Mouse (Mus musculus) lung, embryonic 14.5 days (tissue): Measurements from ENCODE around the gene Crybb1. TPM values are rescaled to one million over a fixed set of nuclear protein-coding genes. Genes with fewer than 3 reads are reported as not detected.

Source experiments
- ATAC-seq: fragments of 200-750 bp; cut with Nextera tagmentation; 2 replicates; pipeline ENCODE4 v1.8.0; 2017; ENCODE audit warnings: mild to moderate bottlenecking, moderate TSS enrichment, moderate library complexity; ENCODE audit not compliant: insufficient read depth
- DNase-seq: peaks from one replicate; pipeline ENCODE4 v3.0.0-alpha.2; 2015
- H3K27ac ChIP-seq: fragments of 300-500 bp; sonication (generic); 2 replicates; pipeline ENCODE4 v1.5.1; 2014; ENCODE audit warnings: low read depth, mild to moderate bottlenecking, moderate library complexity
- H3K27me3 ChIP-seq: fragments of 300-500 bp; sonication (generic); 2 replicates; pipeline ENCODE4 v1.6.1; 2014; ENCODE audit warnings: low read length, control low read depth; ENCODE audit not compliant: insufficient read depth
- H3K36me3 ChIP-seq: fragments of 300-500 bp; sonication (generic); 2 replicates; pipeline ENCODE4 v1.6.1; 2014; ENCODE audit warnings: control low read depth; ENCODE audit not compliant: insufficient read depth
- H3K4me1 ChIP-seq: fragments of 300-500 bp; sonication (generic); 2 replicates; pipeline ENCODE4 v1.6.1; 2014; ENCODE audit warnings: antibody characterized with exemption, control low read depth; ENCODE audit not compliant: insufficient read depth
- H3K4me2 ChIP-seq: fragments of 300-500 bp; sonication (generic); 2 replicates; pipeline ENCODE4 v1.6.1; 2014; ENCODE audit warnings: mild to moderate bottlenecking
- H3K4me3 ChIP-seq: fragments of 300-500 bp; sonication (generic); 2 replicates; pipeline ENCODE4 v1.5.1; 2014; ENCODE audit warnings: low read depth, low read length
- H3K9ac ChIP-seq: fragments of 300-500 bp; sonication (generic); 2 replicates; pipeline ENCODE4 v1.6.1; 2014
- H3K9me3 ChIP-seq: fragments of 300-500 bp; sonication (generic); 2 replicates; pipeline ENCODE4 v1.6.1; 2016; ENCODE audit warnings: low read depth, low read length, control low read depth
- CTCF ChIP-seq: IDR thresholded peaks from 2 replicates; pipeline ENCODE4 v1.5.1; 2016; ENCODE audit warnings: antibody characterized with exemption, low read depth
- WGBS: fragments of 180-500 bp; shearing (Covaris S2); extraction: QIAGEN DNeasy Blood & Tissue Kit; methylation state at CpG from one replicate; pipeline ENCODE4 v1.1.7; 2014; 5-methylcytosine and 5-hydroxymethylcytosine counted together
- polyA plus RNA-seq: library from polyadenylated mRNA; unstranded; fragments of >200 nt; fragmentation: Nextera tagmentation; extraction: Ambion mirVana; gene quantifications from 2 replicates; pipeline ENCODE4 v1.2.1, GENCODE M21; 2014

Crybb1 gene
- polyA plus RNA-seq, 1 experiment from 2014 or later: 2.0 TPM

DNA sequence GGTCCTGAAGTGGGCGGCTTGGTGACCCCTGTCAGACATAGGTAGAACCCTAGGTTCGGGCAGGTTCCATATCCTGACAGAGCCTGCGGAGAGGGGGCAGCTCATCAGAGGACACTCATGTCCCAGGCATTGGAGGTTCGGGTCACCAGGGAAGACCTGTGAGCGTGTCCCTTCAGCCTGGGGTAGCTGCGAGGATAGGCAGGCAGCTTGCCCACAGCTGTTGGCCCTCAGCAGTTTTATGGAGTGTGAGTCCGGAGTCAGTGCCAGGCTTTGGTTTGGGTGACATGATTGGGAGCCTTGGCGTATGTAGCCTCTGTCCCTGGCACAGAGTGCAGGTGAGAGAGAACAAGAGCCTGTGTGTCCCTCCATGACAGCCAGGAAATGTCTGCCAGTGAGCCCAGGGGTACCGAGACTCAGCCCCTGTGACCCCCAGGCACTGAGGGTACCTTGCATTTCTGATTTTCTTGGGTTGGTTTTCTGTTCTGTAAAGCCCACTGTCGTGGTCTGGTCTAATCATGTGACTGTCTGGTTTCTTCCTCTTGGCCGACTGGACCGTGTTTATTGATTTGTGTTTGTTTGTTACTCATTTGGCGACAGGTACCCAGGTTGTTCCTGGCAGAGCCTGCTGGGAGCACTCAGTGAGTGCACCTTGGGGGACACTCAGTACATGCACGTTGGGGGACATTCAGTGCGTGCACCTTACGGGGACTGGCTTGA lies 34.4 kb downstream of the Crybb1 start:
- 79% methylated on average over 16 of the region's 16 CpGs for WGBS
- Histone ChIP-seq H3K4me2 (peak overlapping the region; percentile 27), H3K4me3 (no peak overlapping the region), H3K9ac (no peak overlapping the region), H3K4me1 (no peaks in the 10 kb centered on the region), H3K36me3 (no peaks in the 10 kb centered on the region), H3K27ac (no peak overlapping the region), H3K27me3 (no peaks in the 10 kb centered on the region), H3K9me3 (no peaks in the 10 kb centered on the region)
- ATAC-seq (no peak), DNase-seq (no peak)
- TF ChIP-seq CTCF: no peak

DNA sequence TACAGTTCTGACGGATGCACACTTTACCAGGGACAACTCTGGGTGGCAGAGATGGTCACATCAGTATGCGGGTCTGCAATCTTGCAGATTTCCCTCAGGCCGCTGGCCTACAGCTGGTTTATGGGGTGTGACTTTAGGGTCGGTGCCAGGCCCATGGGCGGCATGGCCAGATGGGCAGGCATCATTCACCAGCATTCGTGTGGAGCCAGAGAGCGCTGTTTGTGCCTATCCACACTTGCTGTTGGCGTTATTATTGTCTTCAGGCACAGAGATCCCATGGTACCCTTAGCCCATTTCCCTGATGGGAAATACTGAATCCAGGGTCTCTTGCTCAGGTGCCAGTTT lies 34.9 kb downstream of the Crybb1 start:
- Histone ChIP-seq H3K4me2 (no peak overlapping the region), H3K9ac (no peak overlapping the region), H3K27me3 (no peaks in the 10 kb centered on the region), H3K4me1 (no peaks in the 10 kb centered on the region), H3K36me3 (no peaks in the 10 kb centered on the region), H3K27ac (no peak overlapping the region), H3K4me3 (no peak overlapping the region), H3K9me3 (no peaks in the 10 kb centered on the region)
- WGBS: 87% methylated on average over 8 of the region's 8 CpGs
- ATAC-seq (no peak), DNase-seq (no peak)
- TF ChIP-seq CTCF: no peak

DNA sequence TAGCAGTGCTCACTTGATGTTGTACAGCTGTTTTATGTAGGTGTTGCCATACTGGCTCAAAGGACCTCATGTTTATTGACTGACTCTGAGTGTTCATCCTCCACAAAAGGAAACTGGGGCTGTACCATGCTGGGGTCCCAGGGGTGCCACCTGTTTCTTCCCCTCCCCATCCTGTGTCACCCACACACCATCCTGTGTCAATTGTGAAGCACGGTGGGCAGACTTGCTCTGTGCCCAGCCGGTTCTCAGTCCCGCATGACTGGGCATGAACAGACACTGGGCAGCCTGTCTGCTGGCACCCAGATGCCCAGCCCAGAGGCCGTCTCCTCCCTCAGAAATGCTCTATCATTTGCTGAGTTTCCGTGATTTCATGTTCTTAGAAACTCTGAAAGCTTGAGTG lies 36.3 kb downstream of the Crybb1 start:
- ATAC-seq (no peak), DNase-seq (no peak)
- no peaks in the 10 kb centered on the region for H3K36me3 ChIP-seq
- H3K4me1 ChIP-seq: no peaks in the 10 kb centered on the region
- H3K4me2 ChIP-seq: no peak overlapping the region
- H3K27ac ChIP-seq: no peak overlapping the region
- H3K27me3 ChIP-seq: no peaks in the 10 kb centered on the region
- H3K9ac ChIP-seq: no peak overlapping the region
- no peaks in the 10 kb centered on the region for H3K9me3 ChIP-seq
- H3K4me3 ChIP-seq: no peak overlapping the region
- TF ChIP-seq CTCF: no peak
- WGBS: 91% methylated on average over 5 of the region's 5 CpGs

GRCm38 (mm10) chr5:112292343-112292980 lies 36.8 kb downstream of the Crybb1 start:
- no peak for ATAC-seq
- Histone ChIP-seq H3K4me1 (no peaks in the 10 kb centered on the region), H3K4me2 (no peak overlapping the region), H3K9me3 (no peaks in the 10 kb centered on the region), H3K36me3 (no peaks in the 10 kb centered on the region), H3K4me3 (no peak overlapping the region), H3K27me3 (no peaks in the 10 kb centered on the region), H3K27ac (no peak overlapping the region), H3K9ac (no peak overlapping the region)
- TF ChIP-seq CTCF: no peak
- WGBS: 81% methylated on average over 17 of the region's 17 CpGs
- no peak for DNase-seq

GRCm38 (mm10) chr5:112293800-112294199 lies 38.2 kb downstream of the Crybb1 start:
- DNase-seq: no peak
- 54% methylated on average over 2 of the region's 2 CpGs for WGBS

GRCm38 (mm10) chr5:112294696-112295095 lies 39.1 kb downstream of the Crybb1 start:
- no peak for TF ChIP-seq CTCF
- Histone ChIP-seq H3K9ac (no peak overlapping the region), H3K27me3 (no peaks in the 10 kb centered on the region), H3K9me3 (no peaks in the 10 kb centered on the region), H3K36me3 (no peaks in the 10 kb centered on the region), H3K4me2 (no peak overlapping the region), H3K4me3 (no peak overlapping the region), H3K27ac (no peak overlapping the region), H3K4me1 (no peaks in the 10 kb centered on the region)
- no peak for ATAC-seq
- WGBS: 81% methylated on average over 4 of the region's 4 CpGs
- no peak for DNase-seq

More at GRCm38 (mm10) chr5:112293800-112294199, 38.2 kb downstream of the Crybb1 start:
- no peak for ATAC-seq
- no peak overlapping the region for H3K4me2 ChIP-seq
- no peaks in the 10 kb centered on the region for H3K9me3 ChIP-seq
- H3K9ac ChIP-seq: no peak overlapping the region
- H3K27ac ChIP-seq: no peak overlapping the region
- no peaks in the 10 kb centered on the region for H3K36me3 ChIP-seq
- H3K27me3 ChIP-seq: no peaks in the 10 kb centered on the region
- H3K4me3 ChIP-seq: no peak overlapping the region
- no peak for TF ChIP-seq CTCF
- no peaks in the 10 kb centered on the region for H3K4me1 ChIP-seq

DNA sequence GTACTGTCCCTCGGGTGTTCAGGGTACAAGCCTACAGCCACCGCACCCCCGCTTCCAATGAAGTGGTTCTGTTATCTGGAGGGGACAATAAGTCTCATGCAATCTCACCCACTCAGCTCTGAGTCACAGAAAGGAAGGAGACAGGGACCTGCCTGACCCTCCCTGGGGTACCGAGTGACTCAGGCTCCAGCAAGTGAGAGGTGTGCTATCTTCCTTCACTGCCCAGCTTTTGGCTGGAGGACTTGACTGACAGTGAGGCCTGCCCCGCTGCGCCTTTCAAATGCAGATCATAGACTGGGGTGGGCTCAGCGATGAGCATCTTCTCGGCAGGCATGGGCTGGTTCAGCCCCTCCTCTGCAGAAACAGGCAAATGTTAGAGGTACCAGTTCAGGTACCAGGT lies 39.5 kb downstream of the Crybb1 start:
- 45% methylated on average over 8 of the region's 8 CpGs for WGBS
- ATAC-seq (no peak), DNase-seq (no peak)
- H3K27ac ChIP-seq: no peak overlapping the region
- no peaks in the 10 kb centered on the region for H3K27me3 ChIP-seq
- TF ChIP-seq CTCF: no peak
- H3K4me2 ChIP-seq: no peak overlapping the region
- no peak overlapping the region for H3K9ac ChIP-seq
- no peaks in the 10 kb centered on the region for H3K9me3 ChIP-seq
- H3K4me3 ChIP-seq: no peak overlapping the region
- no peaks in the 10 kb centered on the region for H3K36me3 ChIP-seq
- no peaks in the 10 kb centered on the region for H3K4me1 ChIP-seq
